Mouse (Mus musculus) limb, embryonic 12.5 days (tissue): ENCODE results near the gene Spp1. TPM values are rescaled to one million over a fixed set of nuclear protein-coding genes. Genes with fewer than 3 reads are reported as not detected.

ENCODE experiments used
- ATAC-seq: fragments of 200-750 bp; cut with Nextera tagmentation; 2 replicates; pipeline ENCODE4 v1.8.0; 2017; ENCODE audit warnings: low read depth, moderate TSS enrichment; ENCODE audit not compliant: insufficient number of reproducible peaks, insufficient read depth, low FRiP score, low TSS enrichment
- H3K27ac ChIP-seq: fragments of 300-500 bp; sonication (generic); 2 replicates; pipeline ENCODE4 v1.5.1; 2016; ENCODE audit warnings: mild to moderate bottlenecking, moderate library complexity
- H3K27me3 ChIP-seq: fragments of 300-500 bp; sonication (generic); 2 replicates; pipeline ENCODE4 v1.6.1; 2016; ENCODE audit warnings: mild to moderate bottlenecking, moderate library complexity
- H3K36me3 ChIP-seq: fragments of 300-500 bp; sonication (generic); 2 replicates; pipeline ENCODE4 v1.6.1; 2016; ENCODE audit warnings: mild to moderate bottlenecking, moderate library complexity
- H3K4me1 ChIP-seq: fragments of 300-500 bp; sonication (generic); replicated peaks from 2 replicates; pipeline ENCODE4 v1.6.1; 2016
- H3K4me2 ChIP-seq: fragments of 300-500 bp; sonication (generic); 2 replicates; pipeline ENCODE4 v1.6.1; 2016; ENCODE audit warnings: mild to moderate bottlenecking, moderate library complexity
- H3K4me3 ChIP-seq: fragments of 300-500 bp; sonication (generic); replicated peaks from 2 replicates; pipeline ENCODE4 v1.5.1; 2016; ENCODE audit warnings: mild to moderate bottlenecking
- H3K9ac ChIP-seq: fragments of 300-500 bp; sonication (generic); replicated peaks from 2 replicates; pipeline ENCODE4 v1.6.1; 2016; ENCODE audit warnings: mild to moderate bottlenecking, moderate library complexity
- H3K9me3 ChIP-seq: fragments of 300-500 bp; sonication (generic); 2 replicates; pipeline ENCODE4 v1.6.1; 2016; ENCODE audit warnings: mild to moderate bottlenecking, moderate library complexity
- WGBS: fragments of 180-500 bp; shearing (Covaris S2); methylation state at CpG from one replicate; pipeline ENCODE4 v1.1.7; 2016; 5-methylcytosine and 5-hydroxymethylcytosine counted together
- polyA plus RNA-seq: library from polyadenylated mRNA; unstranded; fragments of >200 nt; fragmentation: Nextera tagmentation; extraction: Ambion mirVana; gene quantifications from 2 replicates; pipeline ENCODE4 v1.2.1, GENCODE M21; 2016

Spp1 gene
- polyA plus RNA-seq, 1 experiment from 2014 or later: 5.5 TPM

DNA sequence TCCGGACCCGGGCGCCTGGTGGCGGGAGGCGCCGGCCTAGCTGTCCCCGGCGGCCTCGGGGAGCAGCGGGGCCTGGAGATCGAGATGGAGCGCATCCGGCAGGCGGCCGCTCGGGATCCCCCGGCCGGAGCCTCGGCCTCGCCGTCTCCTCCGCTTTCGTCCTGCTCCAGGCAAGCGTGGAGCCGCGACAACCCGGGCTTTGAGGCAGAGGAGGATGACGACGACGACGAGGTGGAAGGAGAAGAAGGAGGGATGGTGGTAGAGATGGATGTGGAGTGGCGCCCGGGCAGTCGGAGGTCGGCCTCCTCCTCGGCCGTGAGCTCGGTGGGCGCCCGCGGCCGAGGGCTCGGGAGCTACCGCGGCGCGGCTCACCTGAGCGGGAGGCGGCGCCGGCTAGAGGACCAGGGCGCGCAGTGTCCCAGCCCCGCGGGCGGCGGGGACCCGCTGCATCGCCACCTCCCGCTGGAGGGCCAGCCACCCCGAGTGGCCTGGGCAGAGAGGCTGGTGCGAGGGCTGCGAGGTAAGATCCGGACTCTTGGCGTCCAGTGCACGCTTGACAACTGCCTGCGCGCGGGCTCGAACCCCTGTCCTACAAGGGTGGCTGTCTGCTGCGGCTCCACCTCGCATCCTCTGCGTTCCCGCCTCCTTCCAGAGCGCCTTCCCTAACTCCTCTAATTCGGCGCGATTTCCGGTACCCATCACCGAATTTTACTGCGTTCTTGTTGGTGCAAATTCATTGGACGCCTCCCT lies 25.0 kb downstream of the Spp1 start:
- peaks cover 30% of the 10 kb centered on the region for H3K36me3 ChIP-seq
- H3K9ac ChIP-seq: peak overlapping the region; percentile 98
- peak overlapping the region; percentile 98 for H3K27ac ChIP-seq
- no peaks in the 10 kb centered on the region for H3K27me3 ChIP-seq
- H3K4me1 ChIP-seq: peaks cover 13% of the 10 kb centered on the region
- WGBS: under 1% methylated on average over 81 of the region's 82 CpGs
- H3K4me3 ChIP-seq: peak overlapping the region; percentile 86
- peak; percentile 69 for ATAC-seq
- H3K9me3 ChIP-seq: 0 out of 2 replicates have a peak, but pooled peaks cover 14% of the 10 kb centered on the region
- peak overlapping the region; percentile 63 for H3K4me2 ChIP-seq

DNA sequence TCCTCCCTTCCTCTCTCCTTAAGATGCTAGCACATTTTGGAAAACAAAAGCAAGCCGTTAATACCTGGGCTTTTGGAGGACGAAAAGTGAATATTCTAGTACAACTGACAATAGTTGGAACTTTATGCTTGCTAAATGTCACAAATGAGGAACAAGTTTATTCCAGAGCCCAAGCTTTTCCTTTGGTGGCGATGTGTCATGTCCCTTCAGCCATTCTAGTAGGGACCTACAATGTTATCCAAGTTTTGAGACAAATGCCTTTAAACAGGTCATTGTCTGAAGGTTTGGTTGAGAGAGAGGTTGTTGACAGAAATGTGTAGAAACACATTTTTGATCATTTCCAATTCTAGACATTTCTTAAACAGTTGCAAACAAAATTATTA lies 25.5 kb downstream of the Spp1 start:
- peak overlapping the region; percentile 86 for H3K4me3 ChIP-seq
- no peak for ATAC-seq
- H3K9ac ChIP-seq: peak overlapping the region; percentile 98
- H3K4me2 ChIP-seq: peak overlapping the region; percentile 63
- 35% methylated on average over 3 of the region's 3 CpGs for WGBS
- peak overlapping the region; percentile 98 for H3K27ac ChIP-seq
- peaks cover 13% of the 10 kb centered on the region for H3K4me1 ChIP-seq
- no peaks in the 10 kb centered on the region for H3K27me3 ChIP-seq
- peaks cover 35% of the 10 kb centered on the region for H3K36me3 ChIP-seq
- 0 out of 2 replicates have a peak, but pooled peaks cover 14% of the 10 kb centered on the region for H3K9me3 ChIP-seq

DNA sequence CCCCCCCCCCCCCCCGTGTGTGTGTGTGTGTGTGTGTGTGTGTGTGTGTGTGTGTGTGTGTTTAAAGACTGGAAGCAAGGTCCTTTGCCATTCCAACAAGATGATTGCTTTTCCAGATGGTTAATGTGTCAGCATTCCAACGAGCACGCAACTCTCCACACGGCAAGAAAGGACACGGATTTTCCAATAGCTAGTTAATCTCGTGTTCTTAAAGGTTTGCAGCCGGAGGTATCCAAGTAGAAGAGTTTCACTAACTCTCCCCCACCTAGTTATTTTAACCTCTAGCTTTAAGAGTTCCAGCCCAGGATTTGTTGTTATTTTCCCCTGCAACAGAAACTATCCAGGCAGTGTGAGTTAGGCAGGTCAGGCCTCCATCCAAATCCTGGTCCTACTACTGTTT lies 25.9 kb downstream of the Spp1 start:
- Histone ChIP-seq H3K27me3 (no peaks in the 10 kb centered on the region), H3K4me2 (peak overlapping the region; percentile 63), H3K36me3 (peaks cover 39% of the 10 kb centered on the region), H3K4me1 (peaks cover 13% of the 10 kb centered on the region), H3K9ac (no peak overlapping the region), H3K4me3 (peak overlapping the region; percentile 86), H3K27ac (peak overlapping the region; percentile 98), H3K9me3 (0 out of 2 replicates have a peak, but pooled peaks cover 11% of the 10 kb centered on the region)
- 35% methylated on average over 6 of the region's 7 CpGs for WGBS
- no peak for ATAC-seq

DNA sequence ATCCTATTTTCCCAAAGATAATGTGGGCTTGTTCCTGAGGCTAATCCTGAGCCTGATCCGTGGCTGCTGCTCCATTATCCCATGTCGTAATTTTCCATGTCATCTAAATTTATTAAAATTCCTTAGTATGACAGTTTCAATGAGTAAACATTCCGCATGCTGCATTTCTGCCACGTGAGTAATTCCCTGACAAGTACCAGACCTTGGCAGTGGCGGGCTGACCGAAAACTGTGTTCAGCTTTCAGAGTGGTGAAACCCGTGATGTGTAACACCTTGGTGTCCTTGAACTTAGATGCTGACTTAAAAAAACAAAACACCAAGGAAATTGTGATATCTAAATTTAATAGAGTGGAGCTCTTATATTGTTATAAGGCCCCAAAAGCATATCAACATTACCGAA lies 30.4 kb downstream of the Spp1 start:
- Histone ChIP-seq H3K36me3 (peaks cover 67% of the 10 kb centered on the region), H3K9me3 (no peaks in the 10 kb centered on the region), H3K4me1 (peaks cover 7% of the 10 kb centered on the region), H3K27ac (no peak overlapping the region), H3K4me3 (no peak overlapping the region), H3K9ac (no peak overlapping the region), H3K4me2 (no peak overlapping the region), H3K27me3 (no peaks in the 10 kb centered on the region)
- WGBS: 80% methylated on average over 8 of the region's 8 CpGs
- ATAC-seq: no peak

DNA sequence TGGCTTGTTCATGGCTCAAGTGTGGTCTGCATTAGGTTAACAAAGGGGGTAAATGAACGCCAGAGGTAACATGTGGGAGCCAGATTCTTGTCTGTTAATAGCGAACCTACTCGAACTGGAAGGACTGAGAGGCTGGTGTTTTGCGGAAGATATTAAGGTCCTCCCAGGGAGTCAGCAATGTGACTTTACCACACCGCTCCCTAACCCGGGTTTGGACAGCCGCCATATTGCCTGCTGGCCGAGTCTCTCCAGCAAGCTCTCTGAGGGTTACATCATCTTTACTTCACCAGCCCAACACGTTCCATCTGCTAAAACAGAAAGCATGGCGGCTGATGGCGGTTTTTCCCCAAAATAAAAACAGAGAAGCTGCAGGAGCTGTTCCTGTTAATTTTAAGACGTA lies 30.8 kb downstream of the Spp1 start:
- Histone ChIP-seq H3K36me3 (peaks cover 70% of the 10 kb centered on the region), H3K9me3 (no peaks in the 10 kb centered on the region)
- no peak for ATAC-seq

DNA sequence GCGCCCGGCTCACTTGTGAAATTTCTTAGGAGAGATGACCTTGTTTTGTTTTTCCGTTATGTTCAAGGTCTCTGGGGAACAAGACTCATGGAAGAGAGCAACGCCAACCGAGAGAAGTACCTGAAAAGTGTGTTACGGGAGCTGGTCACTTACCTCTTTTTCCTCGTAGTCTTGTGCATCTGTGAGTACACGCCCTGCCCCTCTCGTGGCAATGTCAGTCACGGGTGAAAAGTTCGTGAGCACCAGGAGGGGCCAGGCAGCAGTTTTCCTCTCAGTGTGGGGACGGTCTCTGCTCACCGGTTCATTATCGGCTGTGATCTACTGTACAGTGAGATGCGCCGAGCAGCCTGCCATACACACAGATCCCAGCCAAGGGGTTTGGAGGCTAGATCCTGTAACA lies 31.9 kb downstream of the Spp1 start:
- Histone ChIP-seq H3K27ac (no peak overlapping the region), H3K4me2 (no peak overlapping the region), H3K4me1 (no peaks in the 10 kb centered on the region), H3K4me3 (no peak overlapping the region), H3K36me3 (peaks cover 79% of the 10 kb centered on the region), H3K9ac (no peak overlapping the region), H3K9me3 (no peaks in the 10 kb centered on the region), H3K27me3 (no peaks in the 10 kb centered on the region)
- 95% methylated on average over 16 of the region's 16 CpGs for WGBS
- ATAC-seq: no peak

More for the DNA sequence above, 30.8 kb downstream of the Spp1 start:
- no peak overlapping the region for H3K27ac ChIP-seq
- WGBS: 74% methylated on average over 12 of the region's 12 CpGs
- H3K4me1 ChIP-seq: peaks cover 4% of the 10 kb centered on the region
- no peaks in the 10 kb centered on the region for H3K27me3 ChIP-seq
- no peak overlapping the region for H3K4me2 ChIP-seq
- H3K9ac ChIP-seq: no peak overlapping the region
- H3K4me3 ChIP-seq: no peak overlapping the region

DNA sequence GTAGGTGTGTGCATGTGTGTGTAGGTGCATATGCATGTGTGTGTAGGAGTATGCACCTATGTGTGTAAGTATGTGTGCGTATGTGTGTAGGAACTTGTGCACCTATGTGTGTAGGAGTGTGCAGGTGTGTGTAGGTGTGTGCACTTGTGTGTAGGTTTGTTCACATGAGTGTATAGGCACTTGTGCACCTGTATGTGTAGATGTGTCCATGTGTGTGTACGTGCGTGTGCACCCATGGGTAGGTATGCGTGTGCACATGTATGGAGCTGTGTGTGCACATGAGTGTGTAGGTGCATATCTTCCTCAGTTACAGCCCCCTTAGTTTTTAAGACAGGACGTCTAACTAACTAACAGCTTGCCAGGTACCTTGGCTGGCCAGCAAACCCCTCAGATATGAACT lies 33.7 kb downstream of the Spp1 start:
- 91% methylated on average over 5 of the region's 5 CpGs for WGBS
- Histone ChIP-seq H3K36me3 (peaks cover 83% of the 10 kb centered on the region), H3K27me3 (no peaks in the 10 kb centered on the region), H3K9me3 (no peaks in the 10 kb centered on the region), H3K9ac (no peak overlapping the region), H3K27ac (no peak overlapping the region), H3K4me1 (no peaks in the 10 kb centered on the region), H3K4me3 (no peak overlapping the region), H3K4me2 (no peak overlapping the region)
- no peak for ATAC-seq

DNA sequence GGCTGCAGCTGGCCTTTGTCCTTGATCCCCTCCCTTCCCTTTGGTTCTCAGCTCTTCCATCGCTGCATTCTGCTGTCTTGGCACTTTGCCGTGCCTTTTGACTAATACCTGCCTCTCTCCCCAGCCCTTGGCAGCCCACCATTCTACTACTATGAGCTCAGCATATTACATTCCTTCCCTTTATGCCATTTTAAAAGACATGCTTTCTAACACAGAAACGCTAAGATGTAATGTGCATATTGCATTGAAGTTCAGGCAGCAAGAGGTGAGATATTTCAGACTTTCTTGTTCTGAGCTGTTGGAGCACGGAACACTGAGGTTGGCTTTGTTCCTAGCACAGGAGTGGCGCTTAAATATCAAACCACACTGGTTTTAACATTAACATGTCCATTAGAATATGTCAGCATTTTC lies 36.1 kb downstream of the Spp1 start:
- no peak for ATAC-seq
- H3K9ac ChIP-seq: no peak overlapping the region
- no peaks in the 10 kb centered on the region for H3K4me1 ChIP-seq
- H3K4me2 ChIP-seq: no peak overlapping the region
- no peak overlapping the region for H3K27ac ChIP-seq
- no peak overlapping the region for H3K4me3 ChIP-seq
- H3K36me3 ChIP-seq: peaks cover 60% of the 10 kb centered on the region
- 93% methylated on average over 5 of the region's 5 CpGs for WGBS
- no peaks in the 10 kb centered on the region for H3K9me3 ChIP-seq
- H3K27me3 ChIP-seq: no peaks in the 10 kb centered on the region

DNA sequence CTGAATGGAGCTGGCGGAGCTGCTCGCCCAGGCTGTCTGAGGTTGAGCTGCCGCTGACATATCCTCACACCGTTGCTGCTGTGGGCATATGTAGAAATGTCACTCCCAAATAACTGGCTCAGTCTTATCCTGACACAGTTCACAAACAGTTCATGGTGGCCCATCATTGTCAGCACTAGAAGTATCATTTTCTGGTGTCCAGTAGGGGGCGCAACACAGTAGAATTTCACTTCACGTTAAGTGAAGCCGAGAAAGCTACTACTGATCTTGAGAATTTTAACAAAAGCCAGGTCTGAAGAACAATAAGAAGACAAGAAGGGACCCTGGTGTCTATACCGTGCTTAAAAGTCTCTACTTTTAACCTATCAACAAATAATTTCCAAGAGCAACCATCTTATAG lies 37.5 kb downstream of the Spp1 start:
- Histone ChIP-seq H3K36me3 (peaks cover 54% of the 10 kb centered on the region), H3K9me3 (no peaks in the 10 kb centered on the region), H3K4me3 (no peak overlapping the region), H3K9ac (no peak overlapping the region), H3K27ac (no peak overlapping the region), H3K4me1 (no peaks in the 10 kb centered on the region), H3K4me2 (no peak overlapping the region), H3K27me3 (no peaks in the 10 kb centered on the region)
- no peak for ATAC-seq
- 91% methylated on average over 8 of the region's 8 CpGs for WGBS

DNA sequence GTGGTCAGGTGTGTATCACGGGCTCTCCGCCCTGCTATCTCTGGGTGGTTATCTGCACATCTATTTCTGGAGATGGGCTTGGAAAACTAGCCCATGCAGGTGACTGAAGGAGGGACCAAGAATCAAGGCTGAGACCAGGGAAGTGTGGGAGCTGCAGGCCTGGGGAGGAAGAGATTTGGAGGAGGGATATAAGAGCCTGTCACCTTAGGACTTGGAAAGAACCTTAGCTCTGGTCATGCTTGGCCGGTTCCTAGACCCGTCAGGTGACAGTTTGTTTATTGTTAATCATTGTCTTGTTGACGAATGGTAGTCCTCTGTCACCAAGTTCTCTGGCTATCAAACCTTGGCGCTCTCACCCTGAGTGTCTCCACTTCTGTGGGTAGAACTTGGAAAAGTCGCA lies 45.4 kb downstream of the Spp1 start:
- H3K27ac ChIP-seq: no peak overlapping the region
- no peaks in the 10 kb centered on the region for H3K27me3 ChIP-seq
- ATAC-seq: no peak
- H3K4me1 ChIP-seq: no peaks in the 10 kb centered on the region
- peaks cover 77% of the 10 kb centered on the region for H3K36me3 ChIP-seq
- no peak overlapping the region for H3K9ac ChIP-seq
- no peak overlapping the region for H3K4me2 ChIP-seq
- H3K9me3 ChIP-seq: no peaks in the 10 kb centered on the region
- no peak overlapping the region for H3K4me3 ChIP-seq
- 90% methylated on average over 7 of the region's 7 CpGs for WGBS

DNA sequence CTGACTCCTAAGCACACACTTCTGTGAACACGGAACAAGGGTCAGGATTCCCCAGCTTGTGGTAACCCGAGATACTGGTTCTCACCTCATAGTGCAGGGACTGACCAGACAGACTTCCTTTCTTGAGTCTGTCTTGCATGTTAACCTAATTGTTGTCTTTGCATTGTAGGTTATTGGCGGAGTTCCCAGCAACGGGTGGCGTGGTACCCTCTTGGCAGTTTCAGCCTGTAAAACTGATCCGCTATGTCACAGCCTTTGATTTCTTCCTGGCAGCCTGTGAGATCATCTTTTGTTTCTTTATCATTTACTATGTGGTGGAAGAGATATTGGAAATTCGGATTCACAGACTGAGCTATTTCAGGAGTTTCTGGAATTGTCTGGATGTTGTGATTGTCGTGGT lies 47.9 kb downstream of the Spp1 start:
- Histone ChIP-seq H3K27ac (no peak overlapping the region), H3K4me3 (no peak overlapping the region), H3K4me2 (no peak overlapping the region), H3K9me3 (no peaks in the 10 kb centered on the region), H3K4me1 (no peaks in the 10 kb centered on the region), H3K27me3 (no peaks in the 10 kb centered on the region), H3K36me3 (peaks cover 89% of the 10 kb centered on the region), H3K9ac (no peak overlapping the region)
- 91% methylated on average over 8 of the region's 8 CpGs for WGBS
- no peak for ATAC-seq
